Mouse (Mus musculus): Measurements from ENCODE around the gene Slc26a11. TPM values are rescaled to one million over a fixed set of nuclear protein-coding genes. Genes with fewer than 3 reads are reported as not detected.

Gene Slc26a11
- total RNA-seq, 1 experiment, result 4.4 TPM

GRCm38 (mm10) chr11:119394210-119394609 is 38.9 kb downstream of the Slc26a11 start:
- no peak overlapping the region for H3K9ac ChIP-seq (ENCODE audit: insufficient read depth, low read depth, low read length, poor library complexity, severe bottlenecking)
- no peaks in the 10 kb centered on the region for H3K36me3 ChIP-seq (ENCODE audit: control insufficient read depth, insufficient read depth, low read length, poor library complexity, severe bottlenecking)
- H3K27ac ChIP-seq (ENCODE audit: insufficient read depth, low read depth, low read length, poor library complexity, severe bottlenecking), result no peak overlapping the region
- TF ChIP-seq CHD2 (IDR thresholded peaks at IDR 0.05; ENCODE audit: low read depth, low read length) (no peak), MAFK (IDR thresholded peaks at IDR 0.05; ENCODE audit: insufficient read depth, low read depth, low read length) (no peak), HCFC1 (IDR thresholded peaks at IDR 0.05; ENCODE audit: borderline replicate concordance, insufficient read depth, low read length) (no peak), ZC3H11A (IDR thresholded peaks at IDR 0.05; ENCODE audit: borderline replicate concordance, low read depth, low read length) (no peak), ZNF384 (IDR thresholded peaks at IDR 0.05; ENCODE audit: low read depth, low read length) (no peak)
- H3K4me1 ChIP-seq (ENCODE audit: control insufficient read depth in 2 of 2, insufficient read depth in 2 of 2, low read length in 2 of 2, poor library complexity in 1 of 2), result peaks cover 15 to 38% of the 10 kb centered on the region in 2 experiments
- in situ Hi-C loops (cut with MboI; ENCODE audit: low sequenced_read_pairs in 2 of 2, unreplicated experiment in 2 of 2), result no loop called here
- no peaks in the 10 kb centered on the region for H3K9me3 ChIP-seq (ENCODE audit: control insufficient read depth, insufficient read depth, low read depth, low read length)
- H3K4me3 ChIP-seq (ENCODE audit: insufficient read depth in 1 of 2, low read depth in 1 of 2, low read length in 2 of 2, poor library complexity in 1 of 2, severe bottlenecking in 1 of 2), result no peak overlapping the region
- no peak for DNase-seq (ENCODE audit: low read depth, low spot score)

GRCm38 (mm10) chr11:119395394-119395793 is 40.0 kb downstream of the Slc26a11 start:
- Histone ChIP-seq H3K36me3 (ENCODE audit: control insufficient read depth, insufficient read depth, low read length, poor library complexity, severe bottlenecking) (no peaks in the 10 kb centered on the region), H3K4me1 (ENCODE audit: control insufficient read depth in 2 of 2, insufficient read depth in 2 of 2, low read length in 2 of 2, poor library complexity in 1 of 2) (peaks cover 15 to 38% of the 10 kb centered on the region in 2 experiments), H3K9ac (ENCODE audit: insufficient read depth, low read depth, low read length, poor library complexity, severe bottlenecking) (no peak overlapping the region), H3K4me3 (ENCODE audit: insufficient read depth in 1 of 2, low read depth in 1 of 2, low read length in 2 of 2, poor library complexity in 1 of 2, severe bottlenecking in 1 of 2) (peak overlapping the region in 1 of 2 experiments; percentile 4; a peak in 1 of 4 replicates), H3K9me3 (ENCODE audit: control insufficient read depth, insufficient read depth, low read depth, low read length) (no peaks in the 10 kb centered on the region), H3K27ac (ENCODE audit: insufficient read depth, low read depth, low read length, poor library complexity, severe bottlenecking) (no peak overlapping the region; the same call in 1 of the 2 replicates)
- TF ChIP-seq ZNF384 (IDR thresholded peaks at IDR 0.05; ENCODE audit: low read depth, low read length) (no peak), CHD2 (IDR thresholded peaks at IDR 0.05; ENCODE audit: low read depth, low read length) (0 out of 2 replicates have a peak, but pooled peaks have one; percentile 52), ZC3H11A (IDR thresholded peaks at IDR 0.05; ENCODE audit: borderline replicate concordance, low read depth, low read length) (no peak), HCFC1 (IDR thresholded peaks at IDR 0.05; ENCODE audit: borderline replicate concordance, insufficient read depth, low read length) (no peak), MAFK (IDR thresholded peaks at IDR 0.05; ENCODE audit: insufficient read depth, low read depth, low read length) (no peak)
- DNase-seq (ENCODE audit: low read depth, low spot score), result peak; percentile 90
- in situ Hi-C loops (cut with MboI; ENCODE audit: low sequenced_read_pairs in 2 of 2, unreplicated experiment in 2 of 2), result no loop called here

GRCm38 (mm10) chr11:119395931-119396330 is 40.6 kb downstream of the Slc26a11 start:
- no peaks in the 10 kb centered on the region for H3K36me3 ChIP-seq (ENCODE audit: control insufficient read depth, insufficient read depth, low read length, poor library complexity, severe bottlenecking)
- TF ChIP-seq CHD2 (IDR thresholded peaks at IDR 0.05; ENCODE audit: low read depth, low read length) (no peak), ZC3H11A (IDR thresholded peaks at IDR 0.05; ENCODE audit: borderline replicate concordance, low read depth, low read length) (no peak), MAFK (IDR thresholded peaks at IDR 0.05; ENCODE audit: insufficient read depth, low read depth, low read length) (no peak), ZNF384 (IDR thresholded peaks at IDR 0.05; ENCODE audit: low read depth, low read length) (no peak), HCFC1 (IDR thresholded peaks at IDR 0.05; ENCODE audit: borderline replicate concordance, insufficient read depth, low read length) (no peak)
- no peaks in the 10 kb centered on the region for H3K9me3 ChIP-seq (ENCODE audit: control insufficient read depth, insufficient read depth, low read depth, low read length)
- peak overlapping the region; percentile 24 for H3K9ac ChIP-seq (ENCODE audit: insufficient read depth, low read depth, low read length, poor library complexity, severe bottlenecking)
- H3K4me1 ChIP-seq (ENCODE audit: control insufficient read depth in 2 of 2, insufficient read depth in 2 of 2, low read length in 2 of 2, poor library complexity in 1 of 2), result peaks cover 15 to 36% of the 10 kb centered on the region in 2 experiments
- peak overlapping the region; percentile 15; the same call in 1 of the 2 replicates for H3K27ac ChIP-seq (ENCODE audit: insufficient read depth, low read depth, low read length, poor library complexity, severe bottlenecking)
- peak overlapping the region in 1 of 2 experiments; percentile 13; a peak in 1 of 4 replicates for H3K4me3 ChIP-seq (ENCODE audit: insufficient read depth in 1 of 2, low read depth in 1 of 2, low read length in 2 of 2, poor library complexity in 1 of 2, severe bottlenecking in 1 of 2)
- in situ Hi-C loops (cut with MboI; ENCODE audit: low sequenced_read_pairs in 2 of 2, unreplicated experiment in 2 of 2), result no loop called here
- no peak for DNase-seq (ENCODE audit: low read depth, low spot score)

- DNase-seq (ENCODE audit: low read depth, low spot score), result no peak
- H3K4me1 ChIP-seq (ENCODE audit: control insufficient read depth in 2 of 2, insufficient read depth in 2 of 2, low read length in 2 of 2, poor library complexity in 1 of 2), result peaks cover 15 to 34% of the 10 kb centered on the region in 2 experiments
- 0 out of 4 replicates have a peak overlapping the region, but pooled peaks of 1 of the 2 experiments have one; percentile 13 for H3K4me3 ChIP-seq (ENCODE audit: insufficient read depth in 1 of 2, low read depth in 1 of 2, low read length in 2 of 2, poor library complexity in 1 of 2, severe bottlenecking in 1 of 2)
- in situ Hi-C loops (cut with MboI; ENCODE audit: low sequenced_read_pairs in 2 of 2, unreplicated experiment in 2 of 2), result no loop called here
- H3K36me3 ChIP-seq (ENCODE audit: control insufficient read depth, insufficient read depth, low read length, poor library complexity, severe bottlenecking), result no peaks in the 10 kb centered on the region
- no peak for TF ChIP-seq ZC3H11A (IDR thresholded peaks at IDR 0.05; ENCODE audit: borderline replicate concordance, low read depth, low read length)
- no peak for TF ChIP-seq CHD2 (IDR thresholded peaks at IDR 0.05; ENCODE audit: low read depth, low read length)
- no peak for TF ChIP-seq HCFC1 (IDR thresholded peaks at IDR 0.05; ENCODE audit: borderline replicate concordance, insufficient read depth, low read length)
- TF ChIP-seq ZNF384 (IDR thresholded peaks at IDR 0.05; ENCODE audit: low read depth, low read length), result no peak
- TF ChIP-seq MAFK (IDR thresholded peaks at IDR 0.05; ENCODE audit: insufficient read depth, low read depth, low read length), result no peak
- no peak overlapping the region for H3K9ac ChIP-seq (ENCODE audit: insufficient read depth, low read depth, low read length, poor library complexity, severe bottlenecking)
- H3K9me3 ChIP-seq (ENCODE audit: control insufficient read depth, insufficient read depth, low read depth, low read length), result no peaks in the 10 kb centered on the region
- H3K27ac ChIP-seq (ENCODE audit: insufficient read depth, low read depth, low read length, poor library complexity, severe bottlenecking), result no peak overlapping the region
Measured at GRCm38 (mm10) chr11:119396461-119396860, 41.1 kb downstream of the Slc26a11 start.

Measured in ES-E14 (cell line).